Mouse (Mus musculus) MEL (cell line): Measurements from ENCODE around the gene Parp16. TPM values are rescaled to one million over a fixed set of nuclear protein-coding genes. Genes with fewer than 3 reads are reported as not detected.

Experiments
- DNase-seq: peaks from one replicate; pipeline ENCODE4 v3.0.0; 2011; ENCODE audit warnings: low read depth, low spot score
- H3K27ac ChIP-seq: 2 replicates; pipeline ENCODE4 v1.5.1; 2012; ENCODE audit warnings: low read depth, mild to moderate bottlenecking, control low read depth, low read length, moderate library complexity; ENCODE audit not compliant: control insufficient read depth
- H3K27me3 ChIP-seq, 2 experiments: fragments of 150-350 bp in 1 of 2; sonication (generic) in 1 of 2; 2 replicates each; pipeline ENCODE4 v1.6.1; 2012; ENCODE audit warnings: low read length in 2 of 2, mild to moderate bottlenecking in 2 of 2, improper control_type of control experiment in 1 of 2, moderate library complexity in 1 of 2; ENCODE audit not compliant: insufficient read depth in 2 of 2, control insufficient read depth in 1 of 2
- H3K36me3 ChIP-seq, 2 experiments: 2 replicates each; pipeline ENCODE4 v1.6.1; 2012 to 2014; ENCODE audit warnings: low read length in 2 of 2, improper control_type of control experiment in 1 of 2, inconsistent platforms in 1 of 2, mild to moderate bottlenecking in 1 of 2; ENCODE audit not compliant: insufficient read depth in 2 of 2, control insufficient read depth in 1 of 2
- H3K4me1 ChIP-seq, 2 experiments: fragments of 150-350 bp in 1 of 2; sonication (generic) in 1 of 2; 2 replicates each; pipeline ENCODE4 v1.6.1; 2012; ENCODE audit warnings: low read length in 2 of 2, improper control_type of control experiment in 1 of 2, mild to moderate bottlenecking in 1 of 2; ENCODE audit not compliant: insufficient read depth in 2 of 2, control insufficient read depth in 1 of 2
- H3K4me3 ChIP-seq, 2 experiments: fragments of 150-350 bp in 1 of 2; sonication (generic) in 1 of 2; 2 replicates each; pipeline ENCODE4 v1.5.1; 2012; ENCODE audit warnings: low read depth in 2 of 2, low read length in 2 of 2, mild to moderate bottlenecking in 2 of 2, moderate library complexity in 2 of 2, control low read depth in 1 of 2, improper control_type of control experiment in 1 of 2; ENCODE audit not compliant: control insufficient read depth in 1 of 2, insufficient read depth in 1 of 2
- H3K79me2 ChIP-seq: 2 replicates; pipeline ENCODE4 v1.6.1; 2012; ENCODE audit warnings: mild to moderate bottlenecking, low read length, moderate library complexity; ENCODE audit not compliant: control insufficient read depth, poor library complexity, insufficient read depth
- H3K9ac ChIP-seq: 2 replicates; pipeline ENCODE4 v1.6.1; 2012; ENCODE audit warnings: low read depth, mild to moderate bottlenecking, control low read depth, low read length, moderate library complexity; ENCODE audit not compliant: control insufficient read depth, poor library complexity, severe bottlenecking
- H3K9me3 ChIP-seq: fragments of 150-350 bp; sonication (generic); replicated peaks from 2 replicates; pipeline ENCODE4 v1.6.1; 2012; ENCODE audit warnings: mild to moderate bottlenecking, low read length, improper control_type of control experiment, moderate library complexity; ENCODE audit not compliant: insufficient read depth
- BHLHE40 ChIP-seq: IDR thresholded peaks from 2 replicates; pipeline ENCODE4 v1.6.1; 2012; ENCODE audit warnings: low read depth, mild to moderate bottlenecking, inconsistent platforms, low read length, improper control_type of control experiment, borderline replicate concordance
- CHD1 ChIP-seq: IDR thresholded peaks from 2 replicates; pipeline ENCODE4 v1.6.1; 2012; ENCODE audit warnings: low read depth, mild to moderate bottlenecking, inconsistent platforms, low read length, improper control_type of control experiment
- E2F4 ChIP-seq: IDR thresholded peaks from 2 replicates; pipeline ENCODE4 v1.6.1; 2011; ENCODE audit warnings: low read depth, low read length, improper control_type of control experiment, borderline replicate concordance
- GATA1 ChIP-seq: IDR thresholded peaks from 2 replicates; pipeline ENCODE4 v1.6.1; 2011; ENCODE audit warnings: low read depth, low read length, improper control_type of control experiment
- JUND ChIP-seq: IDR thresholded peaks from 2 replicates; pipeline ENCODE4 v1.6.1; 2011; ENCODE audit warnings: low read depth, mild to moderate bottlenecking, improper control_type of control experiment, low read length
- KAT2A ChIP-seq: conservative IDR thresholded peaks from 2 replicates; pipeline ENCODE4 v1.6.1; 2012; ENCODE audit warnings: low read depth, low read length, improper control_type of control experiment, inconsistent platforms
- MAFK ChIP-seq: IDR thresholded peaks from 2 replicates; pipeline ENCODE4 v1.6.1; 2011; ENCODE audit warnings: low read depth, mild to moderate bottlenecking, low read length, improper control_type of control experiment, borderline replicate concordance
- MAZ ChIP-seq: IDR thresholded peaks from 2 replicates; pipeline ENCODE4 v1.6.1; 2012; ENCODE audit warnings: low read depth, mild to moderate bottlenecking, inconsistent platforms, low read length, improper control_type of control experiment
- MYB ChIP-seq: IDR thresholded peaks from 2 replicates; pipeline ENCODE4 v1.6.1; 2011; ENCODE audit warnings: mild to moderate bottlenecking, low read depth, low read length, improper control_type of control experiment
- POLR2A ChIP-seq, 2 experiments: IDR thresholded peaks; 2 replicates each; pipeline ENCODE4 v1.6.1; 2011 to 2012; ENCODE audit warnings: low read length in 2 of 2, mild to moderate bottlenecking in 2 of 2, control low read depth in 1 of 2, improper control_type of control experiment in 1 of 2, low read depth in 1 of 2, moderate library complexity in 1 of 2; ENCODE audit not compliant: control insufficient read depth in 1 of 2, insufficient read depth in 1 of 2, poor library complexity in 1 of 2
- POLR2AphosphoS5 ChIP-seq: IDR thresholded peaks from 2 replicates; pipeline ENCODE4 v1.6.1; 2012; ENCODE audit warnings: low read depth, borderline replicate concordance, mild to moderate bottlenecking, inconsistent platforms, low read length, moderate library complexity, mixed read lengths
- SIN3A ChIP-seq: IDR thresholded peaks from 2 replicates; pipeline ENCODE4 v1.6.1; 2012; ENCODE audit warnings: low read length, improper control_type of control experiment, inconsistent platforms
- SMC3 ChIP-seq: IDR thresholded peaks from 2 replicates; pipeline ENCODE4 v1.6.1; 2011; ENCODE audit warnings: low read depth, low read length, improper control_type of control experiment
- TAL1 ChIP-seq: IDR thresholded peaks from 2 replicates; pipeline ENCODE4 v1.6.1; 2012; ENCODE audit warnings: mild to moderate bottlenecking, inconsistent platforms, low read length, moderate library complexity, mixed read lengths
- TBP ChIP-seq: IDR thresholded peaks from 2 replicates; pipeline ENCODE4 v1.8.0; 2011; ENCODE audit warnings: low read depth, low read length, improper control_type of control experiment
- USF1 ChIP-seq: IDR thresholded peaks from 2 replicates; pipeline ENCODE4 v1.6.1; 2014; ENCODE audit warnings: low read depth, mild to moderate bottlenecking, inconsistent platforms, low read length, improper control_type of control experiment, moderate library complexity
- ZMIZ1 ChIP-seq: IDR thresholded peaks from 2 replicates; pipeline ENCODE4 v1.6.1; 2012; ENCODE audit warnings: low read depth, mild to moderate bottlenecking, inconsistent platforms, low read length, improper control_type of control experiment, moderate library complexity
- polyA plus RNA-seq, 2 experiments: library from polyadenylated mRNA; stranded (reverse) in 1 of 2; unstranded in 1 of 2; fragments of >175 nt in 1 of 2; fragments of >200 nt in 1 of 2; gene quantifications; 2 replicates each; pipeline versions ENCODE4 v1.2.1 to v1.2.4; 2012; ENCODE audit warnings: low replicate concordance in 2 of 2, low read depth in 1 of 2; ENCODE audit not compliant: insufficient read length in 2 of 2, insufficient read depth in 1 of 2, missing spikeins in 1 of 2
- total RNA-seq: library from RNA; depleted of rRNA; stranded (reverse); fragments of 300-350 nt; gene quantifications from 2 replicates; pipeline ENCODE4 v1.2.3, GENCODE M21; 2012

The Parp16 gene
- total and polyA plus RNA-seq, 3 experiments: 1.3 to 5.1 TPM; not detected in 1

- Histone ChIP-seq H3K36me3 (peaks cover 0 to 27% of the 10 kb centered on the region in 2 experiments; a peak in 2 of 4 replicates), H3K79me2 (peaks cover 1% of the 10 kb centered on the region; the same call in 1 of the 2 replicates), H3K4me1 (peaks cover 0 to 32% of the 10 kb centered on the region in 2 experiments; a peak in 3 of 4 replicates), H3K9me3 (no peaks in the 10 kb centered on the region), H3K27ac (peak overlapping the region; percentile 99), H3K4me3 (peak overlapping the region; percentile 49 to 76), H3K27me3 (no peaks in the 10 kb centered on the region), H3K9ac (peak overlapping the region; percentile 90)
- TF ChIP-seq POLR2AphosphoS5 (peak; percentile 100; the same call in 1 of the 2 replicates), TBP (peak; percentile 98), CHD1 (no peak), POLR2A (IDR thresholded peaks at IDR 0.05; ENCODE audit: control insufficient read depth in 1 of 2, insufficient read depth in 1 of 2, low read depth in 1 of 2, low read length in 2 of 2, poor library complexity in 1 of 2) (peak; percentile 92 to 96; a peak in 3 of 4 replicates)
- peak; percentile 97 for DNase-seq
These were observed 6.4 kb downstream of the Parp16 start for GRCm38 (mm10) chr9:65201381-65202164.

DNA sequence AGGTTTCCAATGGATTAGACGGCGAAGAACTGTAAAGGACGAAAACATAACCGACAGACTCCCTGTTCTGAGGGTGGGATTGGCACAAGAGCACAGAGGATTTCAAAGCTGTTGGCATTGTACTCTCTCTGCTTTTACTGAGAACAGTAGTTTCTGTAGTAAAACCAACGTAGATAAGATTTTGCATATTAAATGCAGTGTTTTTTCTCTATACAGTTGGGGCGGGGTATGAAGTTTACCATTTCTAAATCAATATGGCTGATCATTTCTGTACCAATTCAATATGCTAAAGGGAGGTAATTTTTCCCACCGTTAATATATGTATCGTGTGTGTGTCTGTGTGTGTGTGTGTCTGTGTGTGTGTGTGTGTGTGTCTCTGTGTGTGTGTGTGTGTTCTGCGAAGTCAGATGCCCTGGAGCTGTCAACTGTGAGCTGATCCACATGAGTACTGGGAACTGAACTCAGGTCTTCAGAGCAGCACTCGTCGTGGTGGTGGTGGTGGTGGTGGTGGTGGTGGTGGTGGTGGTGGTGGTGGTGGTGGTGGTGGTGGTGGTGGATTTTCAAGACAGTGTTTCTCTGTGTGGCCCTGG is 7.1 kb downstream of the Parp16 start:
- no peak for TF ChIP-seq MAFK
- TF ChIP-seq SIN3A: no peak
- TF ChIP-seq MYB: no peak
- TF ChIP-seq TAL1: no peak
- no peak for TF ChIP-seq KAT2A
- TF ChIP-seq SMC3: no peak
- TF ChIP-seq JUND: no peak
- no peak for TF ChIP-seq ZMIZ1
- TF ChIP-seq MAZ: no peak
- no peak for TF ChIP-seq BHLHE40
- no peak for TF ChIP-seq CHD1
- TF ChIP-seq USF1: no peak
- TF ChIP-seq GATA1: no peak
- no peak for TF ChIP-seq E2F4
- Histone ChIP-seq H3K4me1 (peaks cover 2 to 38% of the 10 kb centered on the region in 2 experiments; a peak in 3 of 4 replicates), H3K79me2 (peaks cover 1% of the 10 kb centered on the region; the same call in 1 of the 2 replicates), H3K4me3 (peak overlapping the region; percentile 49 to 76), H3K9me3 (no peaks in the 10 kb centered on the region), H3K27me3 (no peaks in the 10 kb centered on the region), H3K36me3 (peaks cover 0 to 29% of the 10 kb centered on the region in 2 experiments; a peak in 2 of 4 replicates), H3K27ac (peak overlapping the region; percentile 99), H3K9ac (peak overlapping the region; percentile 90)
- no peak for DNase-seq
